Mouse (Mus musculus) megakaryocyte-erythroid progenitor cell, adult 5 weeks (primary cell): ENCODE measurements around the gene 1700028J19Rik. TPM values are rescaled to one million over a fixed set of nuclear protein-coding genes. Genes with fewer than 3 reads are reported as not detected.

Experiments used
- polyA plus RNA-seq: library from polyadenylated mRNA; stranded (reverse); fragments of >175 nt; gene quantifications from 2 replicates; pipeline ENCODE4 v1.2.3, GENCODE M21; 2012

1700028J19Rik gene
- 0.34 TPM in 1 of 2 replicates, not detected in the other for polyA plus RNA-seq

DNA sequence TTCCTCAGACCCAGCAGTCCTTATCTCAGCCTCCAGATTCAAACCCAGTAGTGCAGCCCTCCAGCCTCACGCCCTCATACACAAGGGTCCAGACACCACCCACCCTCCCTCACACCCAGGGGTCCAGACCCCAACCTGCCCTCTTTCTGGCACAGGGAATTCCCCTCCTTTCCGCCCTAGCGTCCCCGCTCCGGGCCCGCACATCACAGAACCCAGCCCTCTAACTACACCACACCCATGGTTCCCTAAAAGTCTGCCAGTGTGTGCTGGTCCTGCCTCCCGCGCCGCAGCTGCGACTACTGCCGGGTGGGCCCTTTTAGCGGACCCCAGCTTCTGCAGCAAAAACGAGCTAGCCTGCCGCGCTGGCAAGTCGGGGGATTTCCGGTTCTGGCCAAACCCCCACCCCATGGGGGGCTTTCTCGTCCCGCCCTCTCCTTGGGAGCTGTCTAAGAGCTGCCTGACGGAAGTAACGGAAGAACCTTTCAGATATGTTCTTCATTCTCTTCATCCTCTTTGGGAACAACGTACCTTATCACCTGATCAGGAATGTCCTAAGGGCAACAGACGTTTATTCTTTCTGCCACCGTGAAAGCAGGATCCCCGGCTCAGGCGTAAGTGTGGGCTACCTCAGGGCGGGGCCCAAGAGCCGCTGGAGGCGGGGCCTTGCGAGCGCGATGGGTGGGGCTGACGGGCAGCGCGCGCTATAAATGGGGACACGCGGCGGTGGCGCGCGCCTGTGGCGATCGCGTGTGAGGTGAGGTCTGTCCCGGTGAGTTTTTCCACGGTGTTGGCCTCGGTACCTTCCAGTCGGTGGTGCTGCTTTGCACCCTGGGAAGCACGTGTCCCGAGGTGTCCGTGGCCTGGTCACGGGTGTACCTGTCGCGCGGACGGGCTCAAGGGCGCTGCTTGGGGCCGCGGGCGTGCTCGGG is at the start of gene 1700028J19Rik, which contains the start of gene 2410002F23Rik:
TSS of gene 1700028J19Rik (minus strand) at position 641 of the 929 bp plus-strand sequence.
TSS of gene 2410002F23Rik (plus strand) at position 668 of the 929 bp plus-strand sequence.

DNA sequence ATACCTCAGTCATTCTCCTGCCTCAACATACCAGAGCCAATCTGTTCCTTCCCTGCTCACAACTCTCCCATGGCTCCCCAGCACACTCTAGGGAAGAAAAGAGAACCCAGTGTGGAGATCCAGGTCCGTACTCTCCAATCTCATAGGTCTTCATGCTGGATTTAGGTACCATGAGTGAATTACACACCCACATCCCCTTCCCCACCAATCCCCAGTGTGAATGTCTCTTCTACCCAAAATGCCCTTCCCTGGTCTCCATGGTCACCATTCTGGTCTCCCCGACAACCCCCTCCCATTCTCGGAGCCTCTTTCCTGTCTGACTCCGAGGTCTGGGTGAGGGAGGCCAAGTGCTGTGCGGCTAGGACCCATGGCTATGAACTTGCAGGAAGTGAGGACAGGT is 14.7 kb upstream of the 1700028J19Rik start, which contains the start of gene Gm15517:
TSS of gene Gm15517 (plus strand) at position 301 of the 400 bp plus-strand sequence.

DNA sequence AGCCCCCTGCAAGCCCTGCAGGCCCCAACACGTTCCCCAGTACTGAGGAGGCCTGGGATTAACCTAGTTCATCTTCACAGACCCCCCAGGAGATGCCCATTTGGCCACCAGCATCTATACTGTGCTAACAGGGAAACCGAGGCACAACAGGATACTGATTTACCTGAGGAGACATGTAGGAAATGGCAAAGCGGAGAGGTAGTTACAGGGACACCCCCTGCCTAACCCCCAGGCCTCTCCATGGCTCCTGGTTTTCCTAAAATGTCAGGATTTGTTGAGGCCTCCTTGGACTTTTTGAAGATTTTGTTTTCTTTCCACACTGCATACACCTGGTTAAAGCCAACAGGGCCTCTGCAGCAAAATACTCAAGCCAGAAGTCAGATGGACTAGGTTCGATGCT is 10.8 kb upstream of the 1700028J19Rik start, which contains the start of gene Acp4:
TSS of gene Acp4 (minus strand) at position 101 of the 400 bp plus-strand sequence.

DNA sequence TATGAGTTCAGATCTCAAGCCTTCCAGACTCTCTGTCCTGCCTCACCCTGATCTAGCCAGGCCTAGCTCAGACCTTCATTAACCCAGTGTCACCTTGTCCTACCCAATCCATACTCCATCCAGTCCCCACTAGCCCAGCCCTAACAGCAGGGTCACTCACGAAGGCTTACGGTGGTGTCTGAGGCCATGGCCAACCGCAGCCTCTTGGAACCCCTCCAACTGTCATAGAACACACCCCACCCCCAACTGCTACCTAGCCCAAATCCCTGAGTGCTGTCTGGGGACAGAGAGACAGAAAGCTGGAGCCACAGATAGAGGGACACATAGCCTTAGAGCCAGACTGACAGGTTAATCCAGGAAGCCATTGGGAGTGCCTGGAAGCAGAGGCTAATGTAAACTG is 10.6 kb downstream of the 1700028J19Rik start, which contains the start of gene Gm36864:
TSS of gene Gm36864 (plus strand) at position 269 of the 400 bp plus-strand sequence.

DNA sequence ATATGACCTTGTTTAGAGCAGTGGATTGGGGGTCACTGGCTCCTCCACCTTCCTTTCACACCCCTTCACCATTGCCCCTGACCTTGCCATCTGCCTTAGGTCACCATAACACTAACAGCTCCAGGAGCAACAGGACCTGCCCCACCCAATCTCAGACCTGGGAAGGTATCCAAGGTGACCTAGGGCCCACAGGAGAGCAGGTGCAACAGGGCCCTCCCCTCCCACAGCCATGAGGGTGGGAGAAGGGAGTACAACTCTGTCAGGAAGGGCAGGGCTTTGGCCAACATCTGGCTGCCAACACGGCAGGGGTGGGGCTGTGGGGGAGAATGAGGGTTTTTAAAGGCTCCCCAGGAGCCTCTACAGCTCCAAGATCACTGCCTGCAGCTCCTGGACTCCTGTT is 21.4 kb downstream of the 1700028J19Rik start, which contains the start of gene Klk1:
TSS of gene Klk1 (plus strand) at position 285 of the 400 bp plus-strand sequence.

DNA sequence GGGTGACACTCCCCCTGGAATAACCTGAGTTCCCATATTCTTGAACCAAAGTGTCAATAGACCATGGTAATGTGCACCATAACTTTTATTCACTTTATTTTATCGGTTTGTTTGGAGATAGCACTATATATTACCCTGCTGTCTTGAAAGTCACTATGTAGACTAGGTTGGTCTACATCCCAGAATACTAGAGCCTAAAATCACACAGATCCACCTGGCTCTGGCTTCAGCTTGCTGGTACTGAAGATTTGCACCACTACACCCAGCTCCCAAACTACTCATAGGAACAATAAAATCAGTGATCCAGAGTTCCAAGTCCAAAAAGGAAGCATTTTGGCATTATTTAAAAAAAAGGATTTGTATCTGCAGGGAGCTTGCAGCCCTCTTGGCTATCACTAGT is 30.9 kb downstream of the 1700028J19Rik start, which contains the start of gene Klk1b5:
TSS of gene Klk1b5 (plus strand) at position 301 of the 400 bp plus-strand sequence.

DNA sequence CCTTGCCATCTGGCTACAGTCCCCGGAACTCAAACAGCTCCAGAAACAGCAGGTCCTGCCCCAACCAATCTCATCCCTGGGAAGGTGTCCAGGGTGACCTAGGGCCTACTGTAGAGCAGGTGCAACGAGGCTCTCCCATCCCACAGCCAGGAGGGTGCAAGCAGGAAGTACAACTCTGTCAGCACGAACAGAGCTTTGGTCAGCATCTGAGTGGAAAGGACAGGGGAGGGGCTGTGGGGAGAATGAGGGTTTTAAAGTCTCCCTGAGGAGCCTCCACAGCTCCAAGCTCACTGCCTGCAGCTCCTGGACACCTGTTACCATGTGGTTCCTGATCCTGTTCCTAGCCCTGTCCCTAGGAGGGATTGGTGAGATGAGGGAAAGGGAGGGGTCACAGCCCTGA is 39.4 kb downstream of the 1700028J19Rik start, which contains the start of gene Klk1b4:
TSS of gene Klk1b4 (plus strand) at position 301 of the 400 bp plus-strand sequence.

DNA sequence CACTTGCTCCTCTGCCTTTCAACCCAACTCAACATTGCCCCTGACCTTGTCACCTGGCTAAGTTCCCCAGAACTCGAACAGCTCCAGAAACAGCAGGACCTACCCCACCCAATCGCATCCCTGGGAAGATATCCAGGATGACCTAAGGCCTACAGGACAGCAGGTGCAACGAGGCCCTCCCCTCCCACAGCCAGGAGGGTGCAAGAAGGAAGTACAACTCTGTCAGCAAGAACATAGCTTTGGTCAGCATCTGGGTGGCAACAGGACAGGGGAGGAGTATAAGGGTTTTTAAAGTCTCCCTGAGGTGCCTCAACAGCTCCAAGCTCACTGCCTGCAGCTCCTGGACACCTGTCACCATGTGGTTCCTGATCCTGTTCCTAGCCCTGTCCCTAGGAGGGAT is 48.6 kb downstream of the 1700028J19Rik start, which contains the start of gene Klk1b3:
TSS of gene Klk1b3 (plus strand) at position 301 of the 400 bp plus-strand sequence.

DNA sequence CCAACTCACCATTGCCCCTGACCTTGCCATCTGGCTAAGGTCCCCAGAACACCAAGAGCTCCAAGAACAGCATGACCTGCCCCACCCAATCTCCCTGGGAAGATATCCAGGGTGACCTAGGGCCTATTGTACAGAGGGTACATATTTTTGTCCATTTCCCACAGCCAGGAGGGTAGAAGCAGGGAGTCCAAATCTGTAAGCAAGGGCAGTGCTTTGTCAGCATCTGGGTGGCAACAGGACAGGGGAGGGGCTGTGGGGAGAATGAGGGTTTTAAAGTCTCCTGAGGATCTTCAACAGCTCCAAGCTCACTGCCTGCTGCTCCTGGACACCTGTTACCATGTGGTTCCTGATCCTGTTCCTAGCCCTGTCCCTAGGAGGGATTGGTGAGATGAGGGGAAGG is 58.6 kb downstream of the 1700028J19Rik start, which contains the start of gene Klk1b24:
TSS of gene Klk1b24 (plus strand) at position 301 of the 400 bp plus-strand sequence.

Other genes with a start within 250 kb of the 1700028J19Rik start
- gene Klk1b26, start 234.5 kb downstream of the 1700028J19Rik start, polyA plus RNA-seq, result not detected in 2 replicates
- not detected in 2 replicates for gene Klk1b27, start 194.4 kb downstream of the 1700028J19Rik start, polyA plus RNA-seq
- not detected in 2 replicates for gene Klk1b21, start 144.4 kb downstream of the 1700028J19Rik start, polyA plus RNA-seq
- not detected in 2 replicates for gene Klk1b22, start 134.0 kb downstream of the 1700028J19Rik start, polyA plus RNA-seq
- not detected in 2 replicates for gene Klk1b16, start 109.9 kb downstream of the 1700028J19Rik start, polyA plus RNA-seq
- gene Klk1b24, start 58.5 kb downstream of the 1700028J19Rik start, polyA plus RNA-seq, result not detected in 2 replicates
- gene Klk1b3, start 48.5 kb downstream of the 1700028J19Rik start, polyA plus RNA-seq, result not detected in 2 replicates
- not detected in 2 replicates for gene Klk1b4, start 39.3 kb downstream of the 1700028J19Rik start, polyA plus RNA-seq
- not detected in 2 replicates for gene Klk1b5, start 30.8 kb downstream of the 1700028J19Rik start, polyA plus RNA-seq
- gene Klk1, start 21.3 kb downstream of the 1700028J19Rik start, polyA plus RNA-seq, result not detected in 2 replicates
- not detected in 2 replicates for gene Gm36864, start 10.5 kb downstream of the 1700028J19Rik start, polyA plus RNA-seq
- 249 and 336 TPM in 2 replicates for gene 2410002F23Rik, start within 50 bp of the 1700028J19Rik start, polyA plus RNA-seq
- not detected in 2 replicates for gene Acp4, start 10.7 kb upstream of the 1700028J19Rik start, polyA plus RNA-seq
- not detected in 2 replicates for gene Gm15517, start 14.8 kb upstream of the 1700028J19Rik start, polyA plus RNA-seq
- gene Clec11a, start 60.2 kb upstream of the 1700028J19Rik start, polyA plus RNA-seq, result 5.0 and 6.2 TPM in 2 replicates
- gene Shank1, start 63.6 kb upstream of the 1700028J19Rik start, polyA plus RNA-seq, result 0.90 and 0.94 TPM in 2 replicates
- gene Syt3, start 137.4 kb upstream of the 1700028J19Rik start, polyA plus RNA-seq, result 1.0 and 1.1 TPM in 2 replicates
- 2.9 and 3.5 TPM in 2 replicates for gene 1700008O03Rik, start 139.1 kb upstream of the 1700028J19Rik start, polyA plus RNA-seq
- not detected in 2 replicates for gene Lrrc4b, start 182.3 kb upstream of the 1700028J19Rik start, polyA plus RNA-seq
- not detected in 2 replicates for gene Aspdh, start 218.7 kb upstream of the 1700028J19Rik start, polyA plus RNA-seq
- gene Josd2, start 221.3 kb upstream of the 1700028J19Rik start, polyA plus RNA-seq, result 226 and 232 TPM in 2 replicates
- 312 and 350 TPM in 2 replicates for gene Emc10, start 249.8 kb upstream of the 1700028J19Rik start, polyA plus RNA-seq
- 4.4 and 8.6 TPM in 2 replicates for gene Fam71e1, start 249.9 kb upstream of the 1700028J19Rik start, polyA plus RNA-seq